Mouse (Mus musculus) left cerebral cortex, adult 8-10 months (tissue): Measurements from ENCODE around the gene Prps2. TPM values are rescaled to one million over a fixed set of nuclear protein-coding genes. Genes with fewer than 3 reads are reported as not detected.
"Not testable (repeated sequence)": the region's sequence is repeated elsewhere in the genome, so short reads cannot be mapped to it uniquely, and the experiment has no call there.

ENCODE experiments used
- DNase-seq, 2 experiments: peaks; one replicate each; pipeline ENCODE4 v3.0.0; 2022; ENCODE audit warnings: low spot score in 2 of 2
- total RNA-seq, 4 experiments: library from RNA; stranded (reverse); gene quantifications; 2 replicates each; pipeline ENCODE4 v1.2.4; 2022

Gene Prps2
- total RNA-seq, 4 experiments from 2014 or later, result 25.8 to 34.7 (median 27.9) TPM

DNA sequence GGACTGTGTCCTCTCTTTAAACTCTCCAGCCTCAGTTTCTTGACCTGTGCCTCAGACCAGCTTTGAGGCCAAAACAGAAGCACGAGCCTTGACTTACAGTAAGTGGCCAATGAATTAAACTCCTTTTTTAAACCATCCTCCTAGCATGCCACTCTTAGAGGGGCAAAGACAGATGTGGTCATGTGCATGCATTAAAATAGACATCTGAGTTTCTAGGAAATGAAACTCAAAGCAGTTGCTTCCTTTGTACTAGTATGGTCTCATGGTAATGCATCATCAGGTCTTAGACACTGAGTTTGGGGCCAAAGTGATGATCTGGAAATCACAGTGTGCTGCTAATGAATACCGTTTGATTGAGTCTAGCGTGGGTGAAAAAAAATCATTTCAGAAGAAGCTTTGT, 54.0 kb downstream of the Prps2 start:
- DNase-seq, result no peak

DNA sequence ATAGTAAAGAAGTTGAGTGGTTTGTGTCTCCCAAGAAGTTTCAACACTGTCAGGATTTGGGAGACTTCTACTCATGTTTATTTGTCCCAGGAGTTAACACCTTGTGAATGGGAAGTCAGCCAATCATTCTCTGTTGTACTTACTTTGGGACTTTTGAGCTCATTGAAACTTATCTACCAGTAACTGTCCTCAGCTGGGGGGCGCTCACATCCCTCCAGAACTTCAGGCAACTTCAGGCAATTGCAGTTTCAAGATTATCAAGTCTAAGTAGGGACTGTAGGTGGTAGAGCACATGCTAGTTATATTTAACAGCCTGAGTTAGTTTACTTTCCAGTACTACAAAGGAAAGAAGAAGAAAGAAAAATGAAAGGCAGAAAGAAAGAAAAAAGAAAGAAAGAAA, 58.8 kb downstream of the Prps2 start:
- DNase-seq, result no peak

DNA sequence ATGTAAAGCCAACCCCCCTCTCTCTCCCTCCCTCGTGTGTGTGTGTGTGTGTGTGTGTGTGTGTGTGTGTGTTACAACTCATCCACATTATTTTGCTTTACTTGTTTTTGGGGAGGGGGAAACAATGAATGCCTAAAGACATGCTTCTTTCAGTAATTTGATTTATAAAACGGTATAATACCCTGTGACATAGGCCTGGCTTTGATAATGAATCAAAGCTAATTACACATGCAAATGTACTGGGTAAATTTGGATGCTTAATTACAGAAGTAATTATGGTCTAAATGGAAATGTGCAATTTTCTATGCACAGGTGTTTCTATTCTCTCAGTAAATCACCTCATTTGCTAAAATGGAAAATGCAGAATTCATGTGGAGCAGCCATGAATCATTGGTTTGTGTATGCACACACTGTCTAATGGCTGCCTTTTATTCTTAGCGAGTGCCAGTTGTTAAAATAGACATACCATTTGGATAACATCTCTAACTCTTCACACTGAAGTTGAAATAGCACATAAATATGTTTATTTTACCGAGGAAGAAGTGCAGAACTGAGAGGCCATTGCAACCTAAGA, 61.2 kb downstream of the Prps2 start:
- no peak for DNase-seq

DNA sequence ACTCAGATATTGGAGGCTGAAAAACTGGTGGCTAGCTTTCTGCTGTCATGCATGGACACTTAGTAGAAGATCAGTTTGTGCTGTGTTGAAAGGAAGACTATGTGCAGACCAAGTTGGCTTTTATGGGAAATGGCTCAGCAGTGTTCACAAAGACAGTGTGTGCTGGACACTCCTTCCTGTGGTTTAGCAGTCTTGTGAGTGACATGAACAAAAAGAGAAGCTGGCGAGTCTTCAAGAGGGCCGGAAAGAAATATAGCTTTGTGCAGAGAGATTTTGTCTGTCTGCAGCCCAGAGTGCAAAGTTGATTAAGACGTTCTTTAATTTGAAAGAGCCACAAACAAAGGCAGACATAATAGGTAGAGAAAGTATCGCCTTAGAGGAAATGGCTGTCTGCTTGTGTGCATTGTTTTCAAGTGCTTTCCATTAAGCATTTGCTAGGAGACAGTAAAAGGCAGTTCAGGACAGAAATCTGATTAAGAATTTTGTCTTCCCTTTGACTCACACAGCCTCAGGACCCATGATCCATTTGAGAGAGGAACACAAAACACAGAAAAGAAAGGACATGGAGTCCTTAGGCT, 63.6 kb downstream of the Prps2 start:
- no peak for DNase-seq

DNA sequence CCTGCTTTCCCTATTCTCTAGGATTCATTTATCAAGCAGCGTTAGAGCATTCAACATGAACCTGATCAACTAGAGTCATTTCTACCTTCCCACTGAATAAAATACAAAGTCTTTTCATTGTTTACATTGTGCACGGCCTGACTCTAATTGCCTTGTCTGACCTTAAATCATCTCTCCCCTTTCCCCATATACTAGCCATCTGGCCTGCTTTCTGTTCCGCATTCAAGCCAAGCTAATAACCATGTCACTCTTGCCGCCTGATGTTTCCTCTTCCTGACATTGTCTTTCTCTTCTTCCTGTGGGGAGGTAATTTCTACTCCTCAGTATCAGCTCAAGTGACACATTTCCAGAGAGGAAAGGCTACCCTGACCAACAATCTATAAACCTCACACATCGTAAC, 66.8 kb downstream of the Prps2 start:
- no peak for DNase-seq

DNA sequence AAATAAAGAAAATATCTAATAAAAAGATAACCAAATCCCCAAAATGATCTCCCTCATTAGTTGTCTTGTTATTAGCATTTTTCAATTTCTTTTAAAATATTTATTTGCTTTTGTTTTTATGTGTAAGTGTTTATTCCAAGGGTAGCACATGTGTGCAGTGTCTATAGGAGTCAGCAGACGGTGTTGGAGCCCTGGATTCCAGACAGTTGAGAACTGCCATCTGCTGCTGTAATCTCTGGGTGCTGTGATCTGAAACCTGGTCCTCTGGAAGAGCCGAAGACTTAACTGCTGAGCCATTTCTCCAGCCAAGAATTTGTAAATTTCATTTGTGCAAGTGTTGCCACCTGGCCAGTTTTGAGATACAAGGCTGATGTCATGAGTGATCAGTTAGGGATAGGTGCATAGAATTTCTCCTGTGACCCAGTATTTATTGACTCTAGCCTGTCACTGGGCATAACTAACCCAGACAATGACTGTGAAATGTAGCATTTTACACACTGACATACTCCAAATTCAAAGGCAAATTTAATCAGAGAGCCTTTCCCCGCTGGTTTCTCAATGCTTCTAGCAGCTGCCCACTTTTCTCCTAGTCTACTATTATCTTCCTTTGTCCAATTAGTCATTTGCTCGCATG, 67.3 kb downstream of the Prps2 start:
- no peak for DNase-seq

DNA sequence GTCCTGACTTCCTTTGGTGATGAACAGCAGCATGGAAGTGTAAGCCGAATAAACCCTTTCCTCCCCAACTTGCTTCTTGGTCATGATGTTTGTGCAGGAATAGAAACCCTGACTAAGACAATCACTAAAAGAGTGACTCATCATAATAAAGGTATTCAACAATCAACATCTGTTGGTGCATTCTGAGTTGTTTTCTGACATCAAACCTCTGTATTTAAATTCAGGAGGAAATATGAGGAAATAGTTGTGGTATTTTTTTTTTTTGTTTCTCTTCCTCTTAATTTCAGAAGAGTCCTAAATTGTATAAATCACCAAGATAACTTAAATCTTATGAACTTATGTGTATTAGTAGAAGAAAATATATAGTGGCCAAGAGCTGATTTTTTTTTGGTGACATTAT, 80.5 kb downstream of the Prps2 start:
- DNase-seq, result not testable (repeated sequence)

Other genes with a start within 250 kb of the Prps2 start
- 1,000 to 10,000 TPM; 1,163 to 1,347 (median 1,209) TPM for gene Tmsb4x, start 173.4 kb downstream of the Prps2 start, total RNA-seq
- under 1 TPM; 0.11 to 0.34 (median 0.24) TPM for gene Tlr8, start 118.4 kb downstream of the Prps2 start, total RNA-seq
- gene Tlr7, start 52.2 kb downstream of the Prps2 start, total RNA-seq, result 1 to 10 TPM; 1.8 to 8.8 (median 4.9) TPM